Mouse (Mus musculus) 3T3-L1 (cell line): ENCODE data around the gene Fam126a.
"Not testable (repeated sequence)": the region's sequence is repeated elsewhere in the genome, so short reads cannot be mapped to it uniquely, and the experiment has no call there.

Experiments used
- DNase-seq: peaks from one replicate; pipeline ENCODE4 v3.0.0-alpha.2; 2015; ENCODE audit warnings: low read depth, low spot score

Gene Fam126a

DNA sequence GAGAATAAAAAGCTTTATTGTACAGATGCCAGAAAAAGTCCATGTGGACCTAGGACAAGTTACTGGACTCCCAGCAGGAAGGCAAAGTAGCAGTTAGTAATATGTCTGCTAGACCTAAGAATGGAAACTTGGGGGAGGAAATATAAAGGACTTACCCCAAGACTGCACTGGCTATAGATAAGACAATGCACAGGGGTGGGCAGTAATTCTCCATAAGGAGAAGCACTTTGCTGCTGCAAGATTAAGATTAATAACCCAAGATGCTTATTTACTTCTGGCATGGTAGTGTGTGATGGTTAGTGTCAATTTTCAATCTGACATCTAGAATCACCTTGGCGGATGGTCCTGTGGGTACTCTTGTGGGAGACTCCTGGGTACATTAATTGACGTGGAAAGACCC lies 128.3 kb downstream of the Fam126a start:
- DNase-seq: no peak

DNA sequence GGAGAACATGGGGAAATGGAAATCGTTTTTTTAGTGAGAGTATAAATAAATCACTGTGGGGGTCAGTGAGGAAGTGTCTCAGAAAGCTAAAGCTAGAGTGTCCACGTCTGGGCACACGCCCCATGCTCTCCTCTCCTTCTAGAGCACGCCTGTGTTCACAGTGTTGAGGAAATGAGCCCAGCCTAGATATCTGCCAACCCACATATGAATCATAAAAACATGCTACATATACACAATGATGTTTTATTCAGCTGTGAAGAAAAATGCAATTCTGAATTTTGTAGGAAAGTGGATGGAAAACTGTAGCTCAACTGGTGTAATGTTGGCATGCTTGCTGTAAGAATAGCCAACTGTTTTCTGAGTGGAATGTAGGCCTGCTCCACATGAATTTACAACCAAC lies 130.3 kb downstream of the Fam126a start:
- peak; percentile 11 for DNase-seq

DNA sequence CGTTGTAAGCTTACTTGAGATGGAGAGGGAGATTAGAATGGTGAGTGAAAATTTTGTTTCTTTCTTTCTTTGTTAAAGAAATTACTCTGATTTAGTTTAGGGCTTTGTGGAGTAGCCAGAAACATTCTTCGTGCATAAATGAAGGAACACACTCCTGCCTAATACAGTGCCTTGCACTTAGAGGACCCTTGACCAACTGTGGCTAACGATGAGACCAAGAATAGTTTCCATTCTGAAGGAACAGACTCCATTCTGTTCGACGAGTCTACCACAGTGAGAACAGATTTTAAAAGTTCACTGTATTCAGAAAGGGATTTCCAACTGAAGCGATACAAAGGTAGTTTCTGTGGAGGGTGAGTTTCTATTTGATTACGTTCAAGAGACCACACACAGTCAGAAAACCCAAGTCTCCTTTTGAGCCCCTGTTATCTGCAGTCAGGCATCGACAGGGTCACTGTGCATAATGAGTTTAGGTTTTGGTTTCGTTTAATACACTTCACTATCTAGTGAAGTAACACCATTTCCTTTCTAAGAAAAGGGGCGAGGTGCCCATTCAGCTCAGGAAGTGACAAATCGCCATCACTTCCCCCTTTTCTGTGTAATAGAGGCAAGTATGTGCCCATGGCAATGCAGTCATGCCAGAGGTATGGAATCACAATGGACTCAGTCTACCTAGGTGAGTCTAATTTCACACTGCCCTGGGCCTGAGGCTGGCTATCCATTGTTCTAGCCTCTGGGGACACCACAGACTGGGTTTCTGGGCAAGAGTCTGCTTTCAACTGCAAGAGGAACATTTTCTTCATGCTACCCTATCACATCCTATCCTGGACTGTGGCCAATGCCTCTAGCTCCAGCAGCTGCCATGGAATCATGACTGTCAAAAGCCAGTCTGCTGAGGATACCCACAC lies 136.4 kb downstream of the Fam126a start:
- peak; percentile 23 for DNase-seq

DNA sequence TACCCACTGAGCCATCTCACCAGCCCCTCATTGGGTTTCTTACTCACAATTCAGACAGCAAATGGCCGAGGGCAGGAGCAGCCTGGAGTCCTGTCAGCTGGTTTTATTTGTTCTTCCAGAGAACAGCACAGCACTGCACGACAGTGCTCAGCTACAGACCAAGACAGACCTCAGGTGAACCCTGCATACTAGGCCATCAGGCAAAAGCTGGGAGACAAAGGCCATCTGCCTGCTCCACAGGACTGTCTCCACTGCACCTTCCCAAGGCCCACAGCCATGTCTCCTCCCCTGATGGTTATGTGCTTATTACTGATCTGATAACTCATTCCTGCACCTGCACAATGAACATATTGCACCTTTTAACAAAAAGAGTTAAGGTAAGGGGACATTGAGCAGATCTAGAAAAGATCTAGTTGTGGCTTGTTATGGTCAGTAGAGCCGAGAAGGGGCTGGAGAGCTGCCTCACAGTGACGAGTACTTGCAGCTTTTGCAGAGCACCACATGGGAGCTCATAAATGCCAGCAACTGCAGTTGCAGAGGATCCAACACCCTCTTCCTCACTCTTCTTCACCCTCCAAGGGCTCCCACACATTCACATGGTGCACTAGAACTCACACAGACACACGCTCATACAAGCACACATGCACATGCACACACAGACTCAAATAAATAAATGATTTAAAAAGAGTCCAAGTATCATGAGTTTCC lies 137.2 kb downstream of the Fam126a start:
- DNase-seq: no peak

DNA sequence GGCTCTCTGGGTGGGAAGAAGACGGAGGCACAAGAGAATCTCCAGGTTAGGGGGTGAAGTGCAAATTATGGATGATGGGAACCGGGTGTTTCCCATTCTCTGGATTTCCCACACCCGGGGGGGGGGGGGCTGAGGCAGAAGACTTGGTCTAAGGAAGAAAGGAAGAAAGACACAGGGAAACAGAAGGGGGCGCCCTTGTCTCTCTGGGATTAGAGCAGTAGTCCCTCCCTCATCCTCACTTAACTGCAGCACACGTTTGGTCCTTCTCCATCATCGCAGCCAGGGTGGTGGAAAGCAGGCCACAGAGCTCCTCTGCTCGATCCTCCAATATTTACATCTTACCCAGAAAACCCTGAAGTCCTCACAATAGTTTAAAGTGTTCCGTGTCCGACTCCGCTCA lies 139.8 kb downstream of the Fam126a start:
- DNase-seq: peak; percentile 40

DNA sequence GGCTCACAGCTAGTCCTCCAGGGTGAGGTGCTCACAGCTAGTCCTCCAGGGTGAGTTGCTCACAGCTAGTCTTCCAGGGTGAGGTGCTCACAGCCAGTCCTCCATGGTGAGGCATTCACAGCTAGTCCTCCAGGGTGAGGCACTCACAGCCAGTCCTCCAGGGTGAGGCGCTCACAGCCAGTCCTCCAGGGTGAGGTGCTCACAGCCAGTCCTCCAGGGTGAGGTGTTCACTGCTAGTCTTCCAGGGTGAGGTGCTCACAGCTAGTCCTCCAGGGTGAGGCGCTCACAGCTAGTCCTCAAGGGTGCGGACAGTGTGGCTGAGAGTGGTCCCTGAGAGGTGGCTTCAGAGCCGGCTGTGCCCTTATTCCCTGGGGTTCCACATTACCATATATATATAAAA lies 141.0 kb downstream of the Fam126a start:
- no peak for DNase-seq

DNA sequence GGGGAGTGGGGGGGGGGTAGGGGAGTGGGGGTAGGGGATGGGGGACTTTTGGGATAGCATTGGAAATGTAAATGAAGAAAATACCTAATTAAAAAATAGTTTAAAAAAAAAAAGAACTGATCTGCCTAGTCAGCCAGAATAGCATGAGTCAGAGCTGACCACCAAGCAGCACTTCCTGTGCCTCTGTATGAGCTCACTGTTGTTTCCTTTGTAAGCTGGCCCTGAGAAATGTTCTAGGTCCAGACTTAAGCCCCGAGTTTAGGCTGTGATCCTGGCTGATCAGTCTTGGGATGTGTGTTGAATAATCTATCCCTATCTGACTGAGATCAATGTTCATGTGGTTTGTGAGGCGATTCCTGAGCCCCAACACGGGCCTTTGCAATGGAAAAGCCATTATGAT lies 143.4 kb downstream of the Fam126a start:
- DNase-seq: peak; percentile 79

DNA sequence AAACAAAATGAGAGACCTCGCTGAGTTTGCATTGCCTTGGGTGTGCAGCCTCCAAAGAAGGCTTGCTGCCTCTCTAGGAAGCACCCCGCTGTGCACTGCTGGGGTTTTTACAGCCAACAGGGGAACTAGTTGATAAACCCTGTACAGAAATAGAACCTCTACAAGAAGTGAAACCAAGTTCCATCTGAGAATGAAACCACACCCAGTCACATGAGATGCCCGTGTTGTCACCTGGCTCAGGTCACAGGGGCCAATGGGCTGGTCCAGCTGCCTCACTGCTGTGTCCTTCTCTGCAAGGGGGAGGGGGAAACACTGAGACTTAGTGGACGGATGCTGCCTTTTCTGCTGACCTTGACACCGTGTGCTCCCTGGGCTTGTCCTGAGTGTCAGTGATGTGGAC lies 156.0 kb downstream of the Fam126a start:
- no peak for DNase-seq

DNA sequence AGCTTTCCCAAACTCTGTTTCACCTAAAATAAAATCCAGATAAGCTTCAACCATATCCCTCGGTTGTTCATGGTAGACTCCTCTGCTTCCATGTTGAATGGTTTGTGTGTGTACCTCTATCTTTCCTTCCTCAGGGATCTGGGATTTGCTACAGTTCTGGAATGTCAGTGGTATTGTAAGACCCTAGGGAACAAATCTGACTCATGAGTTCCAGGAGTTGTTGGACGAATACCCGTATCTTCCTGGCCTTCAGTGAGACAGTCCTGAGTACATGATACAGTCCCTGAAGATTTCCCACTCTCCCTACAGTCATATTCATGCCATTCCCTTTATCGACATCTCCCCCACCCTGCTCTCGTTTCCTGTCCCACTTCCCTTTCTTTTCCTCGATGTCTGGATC lies 157.9 kb downstream of the Fam126a start:
- DNase-seq: peak; percentile 78

DNA sequence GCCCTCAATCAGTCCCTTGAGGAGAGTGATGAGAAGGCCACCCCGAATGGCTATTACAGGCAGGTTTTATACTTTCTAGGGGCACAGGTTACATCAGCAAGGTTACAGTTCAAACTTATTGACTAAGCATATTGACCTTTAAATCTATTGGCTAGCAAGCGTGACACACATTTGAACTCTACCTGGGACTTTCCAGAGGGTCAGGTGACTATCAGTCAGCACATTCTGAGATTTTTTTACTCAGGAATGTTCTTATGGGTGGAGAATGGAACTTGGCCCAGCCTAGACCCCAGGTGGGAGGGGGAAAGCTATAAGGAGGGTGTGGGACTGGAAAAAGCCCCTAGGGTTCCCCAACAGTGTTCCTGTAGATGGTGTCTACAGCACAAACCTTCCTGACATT lies 159.2 kb downstream of the Fam126a start:
- not testable (repeated sequence) for DNase-seq

DNA sequence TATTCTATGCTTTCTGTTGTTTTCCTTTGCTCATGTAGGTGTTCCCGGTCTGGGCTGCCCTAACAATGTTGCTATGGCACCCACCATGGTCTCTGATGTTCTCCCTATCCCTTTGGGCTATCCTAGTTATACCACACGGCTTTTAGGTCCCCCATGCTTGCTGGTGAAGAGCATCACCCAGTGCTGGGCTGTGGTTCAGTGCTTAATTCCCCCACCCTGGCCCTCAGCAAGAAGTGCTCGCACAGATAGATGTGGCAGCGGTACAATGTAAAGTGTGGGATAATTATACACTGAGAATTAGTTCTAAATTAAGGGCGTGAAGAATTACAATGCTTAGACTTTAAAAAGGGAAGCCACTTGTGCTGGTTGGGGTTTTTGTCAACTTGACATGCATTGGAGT lies 164.5 kb downstream of the Fam126a start:
- DNase-seq: no peak
